Mouse (Mus musculus) thymus, adult 2 months (tissue): Measurements from ENCODE around the gene Gna13.

ENCODE experiments used
- CTCF ChIP-seq: fragments of 200-500 bp; IDR thresholded peaks from 2 replicates; pipeline ENCODE4 v1.5.1; 2012; ENCODE audit warnings: mild to moderate bottlenecking, control low read depth, low read length, moderate library complexity, borderline replicate concordance; ENCODE audit not compliant: control insufficient read depth, poor library complexity, insufficient read depth; ENCODE audit errors: extremely low read depth
- POLR2A ChIP-seq: fragments of 200-500 bp; IDR thresholded peaks from 2 replicates; pipeline ENCODE4 v1.6.1; 2012; ENCODE audit warnings: mild to moderate bottlenecking, low read length, control low read depth, moderate library complexity; ENCODE audit not compliant: control insufficient read depth, poor library complexity, insufficient read depth; ENCODE audit errors: extremely low read depth

GRCm38 (mm10) chr11:109320361-109320933 lies 42.2 kb upstream of the Gna13 start:
- TF ChIP-seq CTCF (no peak), POLR2A (no peak)
